Mouse (Mus musculus) stomach, embryonic 14.5 days (tissue): Measurements from ENCODE around the gene Prickle2. TPM values are rescaled to one million over a fixed set of nuclear protein-coding genes. Genes with fewer than 3 reads are reported as not detected.

ENCODE experiments used
- ATAC-seq: fragments of 200-750 bp; cut with Nextera tagmentation; 2 replicates; pipeline ENCODE4 v1.8.0; 2017; ENCODE audit warnings: low read depth, moderate TSS enrichment; ENCODE audit not compliant: insufficient number of reproducible peaks, insufficient read depth, low FRiP score
- H3K27ac ChIP-seq: fragments of 300-500 bp; sonication (generic); 2 replicates; pipeline ENCODE4 v1.5.1; 2014; ENCODE audit warnings: mild to moderate bottlenecking, low read length, moderate library complexity, mixed read lengths
- H3K27me3 ChIP-seq: fragments of 300-500 bp; sonication (generic); 2 replicates; pipeline ENCODE4 v1.6.1; 2014; ENCODE audit warnings: low read length, control low read depth, mixed read lengths; ENCODE audit not compliant: control insufficient read depth, insufficient read depth
- H3K36me3 ChIP-seq: fragments of 300-500 bp; sonication (generic); 2 replicates; pipeline ENCODE4 v1.6.1; 2014; ENCODE audit warnings: mild to moderate bottlenecking, control low read depth, low read length, moderate library complexity, mixed read lengths; ENCODE audit not compliant: control insufficient read depth, insufficient read depth
- H3K4me1 ChIP-seq: fragments of 300-500 bp; sonication (generic); 2 replicates; pipeline ENCODE4 v1.6.1; 2014; ENCODE audit warnings: low read length, control low read depth, mixed read lengths; ENCODE audit not compliant: control insufficient read depth, insufficient read depth
- H3K4me2 ChIP-seq: fragments of 300-500 bp; sonication (generic); replicated peaks from 2 replicates; pipeline ENCODE4 v1.6.1; 2014; ENCODE audit warnings: low read depth, low read length, control low read depth
- H3K4me3 ChIP-seq: fragments of 300-500 bp; sonication (generic); 2 replicates; pipeline ENCODE4 v1.5.1; 2014; ENCODE audit warnings: low read depth, low read length, control low read depth
- H3K9ac ChIP-seq: fragments of 300-500 bp; sonication (generic); replicated peaks from 2 replicates; pipeline ENCODE4 v1.6.1; 2014; ENCODE audit warnings: low read depth, mild to moderate bottlenecking, control low read depth, low read length, moderate library complexity, mixed read lengths
- H3K9me3 ChIP-seq: fragments of 300-500 bp; sonication (generic); 2 replicates; pipeline ENCODE4 v1.6.1; 2016; ENCODE audit warnings: low read depth, low read length, control low read depth; ENCODE audit not compliant: control insufficient read depth
- WGBS: fragments of 180-500 bp; shearing (Covaris S2); extraction: QIAGEN DNeasy Blood & Tissue Kit; methylation state at CpG from one replicate; pipeline ENCODE4 v1.1.7; 2014; 5-methylcytosine and 5-hydroxymethylcytosine counted together
- polyA plus RNA-seq: library from polyadenylated mRNA; unstranded; fragments of >200 nt; fragmentation: Nextera tagmentation; extraction: Ambion mirVana; gene quantifications from 2 replicates; pipeline ENCODE4 v1.2.1, GENCODE M21; 2014

The Prickle2 gene
- polyA plus RNA-seq, 1 experiment from 2014 or later, result 13.4 TPM

GRCm38 (mm10) chr6:92346729-92347128, 359.2 kb downstream of the Prickle2 start:
- Histone ChIP-seq H3K4me2 (no peak overlapping the region), H3K4me1 (no peaks in the 10 kb centered on the region), H3K36me3 (no peaks in the 10 kb centered on the region), H3K27ac (no peak overlapping the region), H3K9me3 (no peaks in the 10 kb centered on the region), H3K27me3 (no peaks in the 10 kb centered on the region), H3K4me3 (no peak overlapping the region), H3K9ac (no peak overlapping the region)
- ATAC-seq, result no peak
- WGBS, result 54% methylated on average over 7 of the region's 7 CpGs

- H3K9ac ChIP-seq, result no peak overlapping the region
- WGBS, result 69% methylated on average over 2 of the region's 2 CpGs
Measured at GRCm38 (mm10) chr6:92345151-92345550, 360.8 kb downstream of the Prickle2 start.

GRCm38 (mm10) chr6:92344588-92344987, 361.4 kb downstream of the Prickle2 start:
- Histone ChIP-seq H3K9ac (no peak overlapping the region), H3K27me3 (no peaks in the 10 kb centered on the region), H3K4me3 (no peak overlapping the region), H3K4me1 (no peaks in the 10 kb centered on the region), H3K36me3 (no peaks in the 10 kb centered on the region), H3K9me3 (no peaks in the 10 kb centered on the region), H3K4me2 (no peak overlapping the region), H3K27ac (no peak overlapping the region)
- WGBS, result 82% methylated on average over 3 of the region's 3 CpGs
- no peak for ATAC-seq

More at GRCm38 (mm10) chr6:92345151-92345550, 360.8 kb downstream of the Prickle2 start:
- Histone ChIP-seq H3K9me3 (no peaks in the 10 kb centered on the region), H3K4me1 (no peaks in the 10 kb centered on the region), H3K36me3 (no peaks in the 10 kb centered on the region), H3K27ac (no peak overlapping the region), H3K4me3 (no peak overlapping the region), H3K27me3 (no peaks in the 10 kb centered on the region), H3K4me2 (no peak overlapping the region)
- no peak for ATAC-seq

Other genes starting within 250 kb of the Prickle2 start
- 0.56 and 1.5 TPM in 2 replicates for gene A730049H05Rik, start 110.3 kb upstream of the Prickle2 start, polyA plus RNA-seq
- gene Gm15737, start 163.2 kb upstream of the Prickle2 start, polyA plus RNA-seq, result 0.13 and 0.50 TPM in 2 replicates
- gene Adamts9, start 237.3 kb upstream of the Prickle2 start, polyA plus RNA-seq, result 9.9 and 13.6 TPM in 2 replicates